Mouse (Mus musculus) cortical plate, adult 2 months (tissue): ENCODE measurements around the gene Col19a1. TPM values are rescaled to one million over a fixed set of nuclear protein-coding genes. Genes with fewer than 3 reads are reported as not detected.
"Not testable (repeated sequence)": the region's sequence is repeated elsewhere in the genome, so short reads cannot be mapped to it uniquely, and the experiment has no call there.

Experiments
- H3K27ac ChIP-seq: fragments of 200-500 bp; 2 replicates; pipeline ENCODE4 v1.5.1; 2012; ENCODE audit warnings: low read length, control low read depth, inconsistent platforms; ENCODE audit not compliant: insufficient read depth
- H3K4me1 ChIP-seq: fragments of 200-500 bp; 2 replicates; pipeline ENCODE4 v1.6.1; 2011; ENCODE audit warnings: low read length; ENCODE audit not compliant: control insufficient read depth, insufficient read depth
- H3K4me3 ChIP-seq: fragments of 200-500 bp; 2 replicates; pipeline ENCODE4 v1.5.1; 2011; ENCODE audit warnings: mild to moderate bottlenecking, low read length, control low read depth; ENCODE audit not compliant: insufficient read depth
- CTCF ChIP-seq: fragments of 200-500 bp; IDR thresholded peaks from 2 replicates; pipeline ENCODE4 v1.5.1; 2011; ENCODE audit warnings: mild to moderate bottlenecking, control low read depth, low read length; ENCODE audit not compliant: insufficient read depth; ENCODE audit errors: extremely low read depth
- POLR2A ChIP-seq: fragments of 200-500 bp; IDR thresholded peaks from 2 replicates; pipeline ENCODE4 v1.6.1; 2011; ENCODE audit warnings: mild to moderate bottlenecking, low read length, control low read depth; ENCODE audit not compliant: insufficient read depth; ENCODE audit errors: extremely low read depth
- polyA plus RNA-seq: library from polyadenylated mRNA; depleted of rRNA; stranded (reverse); fragments of >200 nt; gene quantifications from 2 replicates; pipeline ENCODE4 v1.2.3, GENCODE M21; 2012; rRNA removed

The Col19a1 gene
- polyA plus RNA-seq, result 7.3 and 9.3 TPM in 2 replicates

- Histone ChIP-seq H3K4me3 (peak within 1 kb of the TSS; percentile 83), H3K27ac (peak within 1 kb of the TSS; percentile 16; the same call in 1 of the 2 replicates), H3K4me1 (no peaks in the 10 kb centered on the region)
- TF ChIP-seq POLR2A (no peak), CTCF (no peak)
Measured at GRCm38 (mm10) chr1:24587141-24587541, at the start of gene Col19a1. Col19a1 (minus strand) TSS chr1:24587472.

- Histone ChIP-seq H3K27ac (no peak overlapping the region), H3K4me3 (no peak overlapping the region), H3K4me1 (no peaks in the 10 kb centered on the region)
- TF ChIP-seq POLR2A, result no peak
- peak; percentile 71 for TF ChIP-seq CTCF
Measured at GRCm38 (mm10) chr1:24633553-24634132, 46.4 kb upstream of the Col19a1 start.

GRCm38 (mm10) chr1:24612556-24612955 is 25.3 kb upstream of the Col19a1 start:
- H3K4me3 ChIP-seq, H3K27ac ChIP-seq, H3K4me1 ChIP-seq: not testable (repeated sequence)

GRCm38 (mm10) chr1:24595096-24595495 is 7.8 kb upstream of the Col19a1 start:
- Histone ChIP-seq H3K27ac (no peak overlapping the region), H3K4me3 (no peak overlapping the region), H3K4me1 (no peaks in the 10 kb centered on the region)
- TF ChIP-seq CTCF (no peak), POLR2A (no peak)

GRCm38 (mm10) chr1:24586370-24587140 is 717 bp downstream of the Col19a1 start:
- no peaks in the 10 kb centered on the region for H3K4me1 ChIP-seq
- H3K4me3 ChIP-seq, result peak overlapping the region; percentile 83
- TF ChIP-seq CTCF (no peak), POLR2A (0 out of 2 replicates have a peak, but pooled peaks have one; percentile 1)
- H3K27ac ChIP-seq, result peak overlapping the region; percentile 16; the same call in 1 of the 2 replicates

GRCm38 (mm10) chr1:24572602-24573001 is 14.7 kb downstream of the Col19a1 start:
- no peak overlapping the region for H3K27ac ChIP-seq
- H3K4me3 ChIP-seq, result no peak overlapping the region
- no peaks in the 10 kb centered on the region for H3K4me1 ChIP-seq
- no peak for TF ChIP-seq CTCF
- TF ChIP-seq POLR2A, result no peak

GRCm38 (mm10) chr1:24564113-24564512 is 23.2 kb downstream of the Col19a1 start:
- TF ChIP-seq CTCF, result no peak
- TF ChIP-seq POLR2A, result no peak
- Histone ChIP-seq H3K4me3 (no peak overlapping the region), H3K27ac (no peak overlapping the region), H3K4me1 (no peaks in the 10 kb centered on the region)

- Histone ChIP-seq H3K27ac (no peak overlapping the region), H3K4me1 (no peaks in the 10 kb centered on the region), H3K4me3 (no peak overlapping the region)
- TF ChIP-seq CTCF, result no peak
- no peak for TF ChIP-seq POLR2A
Measured at GRCm38 (mm10) chr1:24558005-24558404, 29.3 kb downstream of the Col19a1 start.

GRCm38 (mm10) chr1:24553462-24553861 is 33.8 kb downstream of the Col19a1 start:
- Histone ChIP-seq H3K27ac (no peak overlapping the region), H3K4me3 (no peak overlapping the region), H3K4me1 (no peaks in the 10 kb centered on the region; the same call in 1 of the 2 replicates)
- no peak for TF ChIP-seq CTCF
- TF ChIP-seq POLR2A, result no peak

GRCm38 (mm10) chr1:24550560-24551280 is 36.6 kb downstream of the Col19a1 start:
- TF ChIP-seq CTCF (no peak), POLR2A (no peak)
- Histone ChIP-seq H3K4me1 (no peaks in the 10 kb centered on the region; the same call in 1 of the 2 replicates), H3K4me3 (no peak overlapping the region), H3K27ac (no peak overlapping the region)

GRCm38 (mm10) chr1:24550031-24550430 is 37.2 kb downstream of the Col19a1 start:
- no peak overlapping the region for H3K4me3 ChIP-seq
- H3K27ac ChIP-seq, result no peak overlapping the region
- TF ChIP-seq POLR2A (no peak), CTCF (no peak)
- H3K4me1 ChIP-seq, result no peaks in the 10 kb centered on the region; the same call in 1 of the 2 replicates
